Mouse (Mus musculus): ENCODE results near the gene Noct.

DNA sequence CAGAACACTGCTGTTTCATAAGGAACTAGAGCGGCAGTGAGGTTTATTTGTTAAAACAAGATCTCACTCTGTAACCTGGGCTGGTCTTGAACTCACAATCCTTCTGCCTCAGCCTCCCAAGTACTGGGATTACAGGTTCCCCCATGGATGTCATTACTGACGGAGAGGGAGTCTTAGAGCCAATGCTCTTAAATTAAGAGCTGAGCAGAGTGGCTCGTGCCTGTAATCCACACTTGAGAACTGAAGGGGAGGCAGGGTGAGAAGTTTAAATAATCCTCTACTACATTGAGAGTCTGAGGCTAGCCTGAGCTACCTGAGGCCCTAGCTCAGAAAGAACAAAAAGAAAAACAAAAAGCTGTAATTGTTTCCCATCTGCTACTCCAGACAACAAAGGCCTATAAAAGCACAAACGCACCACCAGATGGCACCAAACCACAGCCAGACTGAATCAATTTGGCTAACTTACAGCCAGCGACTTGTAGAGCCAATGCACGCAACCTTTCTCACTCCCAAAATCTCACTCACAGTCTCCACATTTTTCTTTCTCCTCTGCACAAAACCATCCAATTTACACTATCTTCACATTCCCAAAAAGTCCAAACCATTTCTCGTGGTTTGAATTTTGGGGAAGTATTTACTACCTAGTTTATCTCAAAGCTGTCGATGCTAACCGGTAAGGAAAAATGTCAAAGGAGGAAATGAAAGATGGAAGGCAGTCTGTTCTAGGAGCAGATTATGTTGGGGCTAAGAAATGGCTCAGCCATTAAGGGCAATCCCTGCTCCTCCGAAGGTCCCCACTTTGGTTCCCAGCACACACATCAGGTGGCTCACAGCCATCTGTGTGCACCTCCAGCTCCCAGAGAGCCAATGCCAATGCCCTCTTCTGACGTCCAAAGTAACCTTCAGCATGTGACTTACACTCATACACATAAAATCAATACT is 64.9 kb downstream of the Noct start:
- TF ChIP-seq CTCF (IDR thresholded peaks at IDR 0.05; ENCODE audit: control insufficient read depth, insufficient read depth, low read length) (peak; percentile 70), POLR2A (IDR thresholded peaks at IDR 0.05; ENCODE audit: borderline replicate concordance, control insufficient read depth, low read depth, low read length) (no peak)

All from bone marrow, adult 2 months (tissue).